Mouse (Mus musculus): ENCODE data around the gene Sct.
A peak's percentile ranks its signal among the peaks of the same experiment; 100 is the strongest.

Gene Sct

DNA sequence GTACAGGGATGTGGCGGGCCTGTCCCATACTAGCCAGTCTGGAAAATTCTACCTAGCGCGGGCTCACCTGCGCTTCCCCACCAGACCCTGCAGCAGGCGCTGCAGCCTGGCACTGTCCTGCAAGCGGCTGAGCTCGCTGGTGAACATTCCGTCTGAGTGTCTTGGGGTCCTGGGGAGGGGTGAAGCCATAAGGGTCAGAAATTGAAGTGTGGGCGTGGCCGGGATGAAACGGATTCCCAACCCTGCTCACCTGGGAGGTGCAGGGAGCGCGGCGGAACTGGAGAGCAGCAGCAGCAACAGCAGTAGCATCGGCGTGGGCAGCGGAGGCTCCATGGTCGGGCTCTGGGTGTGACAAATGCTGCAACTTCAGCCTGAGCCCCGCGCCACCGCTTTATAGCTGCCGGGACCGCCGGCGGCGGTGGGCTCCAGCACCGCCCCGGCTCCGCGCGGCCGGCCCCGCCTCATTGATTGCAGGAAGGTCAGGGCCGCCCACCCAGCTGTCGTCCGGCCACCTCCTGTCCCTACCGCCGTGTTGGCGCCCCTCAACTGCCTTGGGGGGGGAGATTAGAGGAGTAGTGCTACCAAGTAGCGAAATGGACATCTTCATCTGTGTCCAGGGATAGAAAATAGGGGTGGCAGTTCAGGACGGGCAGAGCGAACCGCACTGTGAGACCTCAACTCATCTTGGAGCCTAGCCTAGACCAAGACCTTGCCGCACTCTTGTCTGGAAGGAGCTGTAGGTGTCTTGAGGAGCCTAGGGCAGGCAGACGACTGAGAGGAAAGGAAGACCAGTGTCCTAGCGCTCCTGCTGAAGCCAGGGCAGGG, at the start of gene Sct:
Gene Sct (minus strand): TSS at position 368 of the 825 bp plus-strand sequence.
- peak; percentile 66 for DNase-seq (ENCODE audit: extremely low spot score, low spot score)

DNA sequence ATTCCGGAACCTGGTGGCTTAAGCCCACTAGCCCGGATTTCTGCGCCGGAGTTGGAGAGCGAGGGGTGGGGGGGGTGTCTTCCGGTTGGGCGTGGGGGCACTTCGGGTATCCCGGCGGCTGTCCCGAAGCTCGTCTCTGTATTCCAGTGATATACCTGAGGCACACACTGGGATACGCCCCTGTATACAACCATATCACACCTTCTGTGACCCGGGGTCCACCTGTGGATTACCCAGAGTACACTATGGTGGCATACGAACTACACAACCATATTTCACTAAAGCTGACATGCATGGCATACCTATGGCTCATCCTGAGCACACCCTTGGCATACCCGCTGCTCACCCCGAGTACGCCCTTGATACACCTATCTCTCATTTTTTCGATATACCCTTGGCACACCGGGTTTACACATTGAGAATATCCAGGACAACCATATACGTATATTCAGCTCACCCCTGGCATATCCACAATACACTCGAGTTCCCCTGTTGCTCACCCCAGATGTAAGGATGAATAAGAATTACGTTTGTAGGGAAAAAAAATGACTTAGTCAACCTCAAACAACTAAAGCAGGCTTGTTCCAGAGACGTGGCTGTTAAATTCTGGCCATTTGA, 49.5 kb upstream of the Sct start:
- no peak for DNase-seq (ENCODE audit: extremely low spot score, low spot score)

- peak; percentile 97 for DNase-seq (ENCODE audit: extremely low spot score, low spot score)
These were observed 48.8 kb upstream of the Sct start, which contains the start of the genes Deaf1 and Tmem80 for GRCm38 (mm10) chr7:141327469-141328372. Gene Deaf1, minus strand, starts transcription at chr7:141327690. Gene Tmem80, plus strand, starts transcription at chr7:141327739.

GRCm38 (mm10) chr7:141326546-141327446, 47.9 kb upstream of the Sct start:
- DNase-seq (ENCODE audit: extremely low spot score, low spot score): peak; percentile 19

DNA sequence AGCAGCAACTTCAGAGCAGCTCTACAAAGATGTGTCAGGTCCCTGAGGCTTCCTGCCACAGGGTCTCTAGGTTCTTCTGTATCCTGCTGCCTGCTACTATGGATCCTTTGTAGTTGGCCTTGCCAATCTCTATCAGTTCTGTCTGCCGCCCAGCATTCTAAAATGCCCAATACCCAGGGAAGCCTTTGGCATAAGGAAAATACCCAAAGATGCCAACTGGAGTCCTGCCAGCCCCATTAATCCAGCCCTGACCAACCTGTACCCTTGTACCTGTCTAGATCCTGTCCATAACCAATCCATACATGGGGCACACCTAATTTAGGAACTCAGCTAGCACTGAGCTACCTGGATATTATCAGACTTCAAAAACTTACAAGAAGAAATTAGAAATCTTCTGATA, 45.8 kb upstream of the Sct start:
- no peak for DNase-seq (ENCODE audit: extremely low spot score, low spot score)

DNA sequence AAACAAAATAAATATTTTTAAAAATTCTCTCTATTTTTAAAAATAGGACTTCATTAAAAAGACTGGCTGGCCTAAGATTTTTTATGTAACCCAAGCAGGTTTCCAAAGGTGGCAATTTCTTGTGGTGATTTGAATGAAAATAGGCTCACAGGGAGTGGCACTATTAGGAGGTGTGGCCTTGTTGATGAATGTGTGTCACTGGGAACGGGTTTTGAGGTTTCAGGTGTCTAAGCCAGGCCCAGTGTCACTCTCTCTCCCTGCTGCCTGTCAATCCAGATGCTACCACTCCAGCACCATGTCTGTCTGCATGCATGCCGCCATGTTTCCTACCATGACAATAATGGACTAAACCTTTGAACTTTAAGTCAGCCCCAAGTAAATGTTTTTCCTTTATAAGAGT, 40.5 kb upstream of the Sct start:
- no peak for DNase-seq (ENCODE audit: extremely low spot score, low spot score)

- DNase-seq (ENCODE audit: extremely low spot score, low spot score): no peak
These were observed 38.7 kb upstream of the Sct start for GRCm38 (mm10) chr7:141317619-141318132.

GRCm38 (mm10) chr7:141315974-141316373, 37.0 kb upstream of the Sct start:
- DNase-seq (ENCODE audit: extremely low spot score, low spot score): no peak

- DNase-seq (ENCODE audit: extremely low spot score, low spot score): no peak
These were observed 36.1 kb upstream of the Sct start for GRCm38 (mm10) chr7:141315076-141315475.

DNA sequence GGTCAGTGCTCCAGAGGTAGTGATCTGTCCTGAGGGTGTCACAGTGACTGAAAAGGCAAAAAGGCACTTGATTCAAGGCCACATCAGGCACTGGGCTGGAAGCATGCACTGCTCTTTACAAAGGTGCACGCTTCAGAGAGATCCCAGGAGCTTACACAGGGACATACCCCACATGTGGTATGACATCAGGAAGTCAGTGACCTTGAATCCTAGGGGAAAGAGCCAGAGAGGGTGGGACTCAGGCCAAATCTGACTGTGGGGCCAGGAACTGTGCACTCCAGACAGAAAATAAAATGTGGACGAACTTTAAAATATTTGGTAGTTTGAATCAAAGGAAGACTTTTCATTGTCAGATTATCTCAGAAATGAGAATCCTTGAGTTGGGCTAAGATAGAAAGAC, 35.5 kb upstream of the Sct start:
- DNase-seq (ENCODE audit: extremely low spot score, low spot score): no peak

GRCm38 (mm10) chr7:141304537-141304936, 25.6 kb upstream of the Sct start:
- no peak for DNase-seq (ENCODE audit: extremely low spot score, low spot score)

- DNase-seq (ENCODE audit: extremely low spot score, low spot score): no peak
These were observed 23.9 kb upstream of the Sct start for GRCm38 (mm10) chr7:141302702-141303268.

GRCm38 (mm10) chr7:141301386-141301785, 22.5 kb upstream of the Sct start:
- no peak for DNase-seq (ENCODE audit: extremely low spot score, low spot score)

GRCm38 (mm10) chr7:141299175-141299574, 20.2 kb upstream of the Sct start:
- DNase-seq (ENCODE audit: extremely low spot score, low spot score): no peak

DNA sequence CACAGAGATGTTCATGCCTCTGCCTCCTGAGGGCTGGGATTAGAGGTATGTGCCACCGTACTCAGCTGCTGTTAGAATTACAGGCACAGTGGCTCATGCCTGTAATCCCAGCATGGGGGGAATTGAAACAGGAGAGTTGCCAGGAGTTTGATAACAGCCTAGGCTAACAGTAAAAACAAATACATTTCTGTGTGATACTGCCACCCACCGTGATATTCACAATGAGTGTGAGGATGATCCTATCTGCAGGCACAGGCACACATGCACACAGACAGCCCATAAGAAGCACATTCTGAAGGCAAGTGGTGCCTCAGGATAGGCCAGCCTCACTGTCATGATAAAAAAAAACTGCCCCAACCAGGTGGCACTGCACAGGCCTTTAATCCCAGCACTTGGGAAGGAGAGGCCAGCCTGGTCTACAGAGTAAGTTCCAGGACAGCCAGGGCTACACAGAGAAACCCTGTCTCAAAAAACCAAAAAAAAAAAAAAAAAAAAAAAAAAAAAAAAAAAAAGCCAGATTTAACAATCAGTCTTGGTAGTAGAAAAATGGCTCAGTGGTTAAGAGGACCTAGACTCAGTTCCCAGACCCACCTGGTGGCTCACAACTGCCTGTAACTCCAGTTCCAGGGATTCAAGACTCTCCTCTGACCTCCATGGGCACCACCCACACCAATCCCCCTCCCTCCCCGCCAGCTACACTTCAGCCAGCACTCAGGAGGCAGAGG, 19.2 kb upstream of the Sct start:
- DNase-seq (ENCODE audit: extremely low spot score, low spot score): no peak

- peak; percentile 33 for DNase-seq (ENCODE audit: extremely low spot score, low spot score)
These were observed 15.5 kb upstream of the Sct start for GRCm38 (mm10) chr7:141294479-141294878.

GRCm38 (mm10) chr7:141293852-141294471, 15.0 kb upstream of the Sct start:
- DNase-seq (ENCODE audit: extremely low spot score, low spot score): peak; percentile 74

DNA sequence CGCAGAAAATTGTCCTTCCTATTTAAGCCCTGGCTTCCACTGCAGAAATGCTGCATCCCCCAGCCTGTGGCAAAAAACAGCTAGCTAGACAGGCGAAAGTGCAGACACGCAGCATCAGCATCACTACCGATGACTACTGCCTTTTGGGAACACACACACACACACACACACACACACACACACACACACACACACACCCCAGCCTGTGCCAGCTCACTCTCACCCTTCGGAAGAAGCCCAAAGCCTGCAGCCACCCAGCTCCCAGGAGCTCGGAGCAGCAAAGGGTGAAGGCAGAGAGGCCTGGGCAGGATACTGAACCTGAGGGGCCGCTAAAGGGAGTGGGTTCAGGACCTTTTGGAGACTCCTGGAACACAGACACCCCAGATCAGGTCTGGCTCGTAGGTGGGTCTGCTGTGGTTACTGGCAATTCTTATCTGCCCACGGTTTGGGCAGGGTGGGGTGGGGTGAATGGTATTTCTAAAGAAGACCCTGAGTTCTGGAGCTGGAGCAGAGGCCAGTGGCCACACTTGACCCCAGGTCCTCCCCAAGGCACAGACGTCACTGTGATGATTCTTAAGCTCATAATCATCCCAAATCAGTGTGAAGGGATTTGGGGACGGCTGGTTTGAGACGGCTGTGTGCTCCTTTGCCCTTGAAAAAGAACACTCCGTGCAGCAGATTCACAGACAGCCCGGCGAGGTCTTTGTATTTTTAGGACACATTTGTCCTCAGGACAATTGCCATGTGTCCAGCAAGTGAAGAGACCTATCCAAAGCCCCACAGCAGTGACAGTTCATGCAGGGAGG, 13.9 kb upstream of the Sct start:
- peak; percentile 45 for DNase-seq (ENCODE audit: extremely low spot score, low spot score)
